Mouse (Mus musculus) heart, adult 10 weeks (tissue): Measurements from ENCODE around the gene Dnajc28. TPM values are rescaled to one million over a fixed set of nuclear protein-coding genes. Genes with fewer than 3 reads are reported as not detected.

ENCODE experiments used
- polyA plus RNA-seq: library from polyadenylated mRNA; stranded (reverse); fragments of 350-450 nt; fragmentation: Illumina TruSeq; extraction: RNeasy Lipid Tissue Mini Kit (QIAGEN cat#74804); gene quantifications from one replicate; pipeline ENCODE4 v1.2.3, GENCODE M21; 2014; ENCODE audit warnings: low read depth, low replicate concordance

The Dnajc28 gene
- polyA plus RNA-seq = 41.2 TPM

DNA sequence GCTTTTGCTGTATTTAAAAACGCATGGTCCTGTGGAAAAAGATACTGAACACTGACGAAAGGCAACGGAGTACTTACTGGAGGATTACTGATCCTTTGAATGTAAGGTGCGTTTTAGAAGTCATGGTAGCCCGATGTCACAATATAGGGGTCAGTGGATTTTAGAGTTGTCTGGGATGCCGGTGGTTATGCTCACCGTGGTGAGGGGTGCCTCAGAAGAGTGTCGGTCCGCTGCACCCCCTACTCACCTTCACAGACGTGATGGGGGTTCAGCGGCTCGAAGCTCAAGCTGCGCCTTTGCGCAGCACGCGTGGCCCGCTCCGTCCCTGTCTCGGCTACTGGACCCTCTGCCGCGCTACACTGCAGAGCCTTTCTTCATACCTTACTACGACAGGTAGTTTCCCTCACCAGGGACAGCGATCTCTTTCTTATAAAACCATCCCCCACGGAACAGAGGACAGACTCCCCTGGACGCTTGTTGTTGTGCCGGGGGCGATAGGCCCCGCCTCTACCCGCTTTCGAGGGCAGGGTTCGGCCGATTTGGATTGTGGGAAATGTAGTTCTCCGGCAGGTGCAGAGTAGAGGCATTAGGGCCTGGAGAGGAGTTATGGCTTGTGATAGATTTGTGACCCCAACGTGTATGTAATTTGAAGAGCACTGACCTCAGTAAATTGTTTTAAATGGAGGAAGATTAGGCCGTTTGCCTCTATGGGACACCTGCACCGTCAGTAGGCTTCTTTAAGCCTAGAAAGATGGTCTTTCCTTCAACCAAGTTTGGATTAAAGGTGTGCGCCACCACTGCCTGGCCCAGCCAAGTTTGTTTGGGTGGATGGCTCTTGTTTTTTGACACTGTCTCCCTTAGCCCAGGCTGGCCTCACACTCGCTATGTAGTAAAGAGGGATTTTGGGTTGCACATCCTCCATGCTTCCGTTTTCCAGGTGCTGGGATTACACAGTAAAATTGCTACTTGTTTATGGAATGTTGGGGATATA, at the start of gene Dnajc28:
TSS of gene Dnajc28 (minus strand) at position 516 of the 991 bp plus-strand sequence.

GRCm38 (mm10) chr16:91647461-91648219, 28.8 kb upstream of the Dnajc28 start, which contains the start of gene Son:
Gene Son (plus strand): TSS chr16:91647506.

GRCm38 (mm10) chr16:91646681-91647419, 28.0 kb upstream of the Dnajc28 start, which contains the start of gene Gart:
Gene Gart (minus strand): TSS chr16:91646952.

DNA sequence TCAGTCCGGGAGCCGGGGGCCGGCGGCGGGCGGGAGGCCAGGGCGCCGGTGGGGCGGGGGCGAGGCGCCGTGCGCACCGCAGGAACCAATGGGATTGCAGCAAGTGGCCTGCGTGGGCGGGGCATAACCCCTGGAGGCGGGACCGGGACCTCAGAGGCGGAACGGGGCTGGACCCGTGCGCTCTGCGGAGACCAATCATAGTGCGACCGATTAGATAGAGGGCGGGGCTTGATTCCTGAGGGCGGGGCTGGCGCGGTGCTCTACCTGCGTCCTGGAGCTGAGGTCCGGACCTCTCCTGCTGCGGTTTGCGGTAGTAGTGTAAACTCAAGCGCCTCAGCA, 21.2 kb downstream of the Dnajc28 start, which contains the start of gene Tmem50b:
TSS of gene Tmem50b (minus strand) at position 129 of the 339 bp plus-strand sequence.

Other genes with a start within 250 kb of the Dnajc28 start
- 40.2 TPM for gene Ifnar2, start 246.2 kb downstream of the Dnajc28 start, polyA plus RNA-seq
- gene Gm21970, start 227.3 kb downstream of the Dnajc28 start, polyA plus RNA-seq = not detected
- gene Il10rb, start 212.9 kb downstream of the Dnajc28 start, polyA plus RNA-seq = 179 TPM
- gene Ifnar1, start 133.8 kb downstream of the Dnajc28 start, polyA plus RNA-seq = 17.7 TPM
- 116 TPM for gene Ifngr2, start 72.0 kb downstream of the Dnajc28 start, polyA plus RNA-seq
- gene Tmem50b, start 21.2 kb downstream of the Dnajc28 start, polyA plus RNA-seq = 52.7 TPM
- gene Gart, start 27.9 kb upstream of the Dnajc28 start, polyA plus RNA-seq = 48.6 TPM
- gene Son, start 28.5 kb upstream of the Dnajc28 start, polyA plus RNA-seq = 269 TPM
- gene Donson, start 69.7 kb upstream of the Dnajc28 start, polyA plus RNA-seq = 9.6 TPM
- 35.5 TPM for gene Cryzl1, start 109.9 kb upstream of the Dnajc28 start, polyA plus RNA-seq
- 37.1 TPM for gene Itsn1, start 110.3 kb upstream of the Dnajc28 start, polyA plus RNA-seq